ENCODE assay signal across 9 mouse cellular contexts in the genomic region with DNA sequence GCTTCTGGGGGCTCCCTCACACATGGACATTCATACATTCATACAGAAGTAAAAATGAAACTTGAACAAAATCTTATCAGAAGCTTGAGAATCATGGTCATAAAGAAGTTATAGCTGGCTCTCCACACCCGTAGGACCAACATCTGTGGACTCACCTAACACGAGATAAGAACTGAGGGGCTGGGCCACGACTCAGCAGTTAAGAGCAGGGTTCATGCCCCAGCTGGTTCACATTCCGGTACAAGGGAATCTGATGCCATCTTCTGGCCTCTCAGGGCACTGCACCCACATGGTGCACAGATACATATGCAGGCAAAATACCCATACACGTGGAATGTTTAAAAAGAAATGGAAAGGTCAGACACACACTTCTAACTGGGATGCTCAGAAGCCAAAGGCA. TPM values are rescaled to one million over a fixed set of nuclear protein-coding genes. Genes with fewer than 3 reads are reported as not detected.
DNase-seq lines count a peak whose midpoint lies in the region; ATAC-seq and TF ChIP-seq lines count a peak whose summit lies in the region.
"Had no signal": no experiment of that assay in that cellular context is flagged by ENCODE, and none has a peak within 500 bp of the region (broad histone marks: within the 10 kb centered on the region; RNA-seq: fewer than 3 reads in every experiment).

No protein-coding gene starts in this region.

- H3K27ac ChIP-seq in embryonic fibroblast, embryonic 13.5 days (ENCODE audit: insufficient read depth, low read length) = no peak overlapping the region
- H3K27ac ChIP-seq in intestine, postnatal 0 days (ENCODE audit: low read depth, low read length) = no peak overlapping the region
- peak overlapping the region; percentile 68; the same call in 1 of the 2 replicates for H3K27ac ChIP-seq in small intestine, adult 2 months (ENCODE audit: insufficient read depth, low read depth, low read length)
- H3K27ac ChIP-seq: macrophage had no signal

- H3K36me3 ChIP-seq in intestine, postnatal 0 days (ENCODE audit: control insufficient read depth, insufficient read depth) = no peaks in the 10 kb centered on the region
- H3K36me3 ChIP-seq in small intestine, adult 2 months (ENCODE audit: control insufficient read depth, insufficient read depth, low read length) = 0 out of 2 replicates have a peak, but pooled peaks cover under 1% of the 10 kb centered on the region

- no peaks in the 10 kb centered on the region for H3K27me3 ChIP-seq in intestine, postnatal 0 days (replicated peaks; ENCODE audit: control insufficient read depth, insufficient read depth, low read length)
- H3K27me3 ChIP-seq in small intestine, adult 2 months (ENCODE audit: control insufficient read depth, insufficient read depth, low read length) = no peaks in the 10 kb centered on the region

- no peak overlapping the region for H3K9ac ChIP-seq in intestine, postnatal 0 days (ENCODE audit: low read depth, low read length)

- no peak for TF ChIP-seq POLR2A in embryonic fibroblast, embryonic 13.5 days (IDR thresholded peaks at IDR 0.05; ENCODE audit: low read depth, low read length)
- TF ChIP-seq POLR2A in small intestine, adult 2 months (IDR thresholded peaks at IDR 0.05; ENCODE audit: low read depth, low read length) = no peak

- H3K4me3 ChIP-seq in embryonic fibroblast, embryonic 13.5 days (ENCODE audit: insufficient read depth, low read length) = no peak overlapping the region
- no peak overlapping the region for H3K4me3 ChIP-seq in intestine, postnatal 0 days (ENCODE audit: low read depth, low read length)
- H3K4me3 ChIP-seq in small intestine, adult 2 months (ENCODE audit: low read depth, low read length) = peak overlapping the region; percentile 35

- H3K9me3 ChIP-seq in intestine, postnatal 0 days (ENCODE audit: control insufficient read depth) = no peaks in the 10 kb centered on the region

- 9% methylated on average over 5 of the region's 5 CpGs for WGBS in intestine, postnatal 0 days
- WGBS in small intestine, adult 2 months = 5% methylated on average over 5 of the region's 5 CpGs

- peak; percentile 75 for ATAC-seq in intestine, postnatal 0 days

- peak; percentile 75; the same call in 1 of the 2 replicates for TF ChIP-seq CTCF in embryonic fibroblast, embryonic 13.5 days (IDR thresholded peaks at IDR 0.05; ENCODE audit: borderline replicate concordance, insufficient read depth, low read length)
- peak; percentile 94 for TF ChIP-seq CTCF in intestine, postnatal 0 days (IDR thresholded peaks at IDR 0.05; ENCODE audit: low read depth)
- TF ChIP-seq CTCF in small intestine, adult 2 months (IDR thresholded peaks at IDR 0.05; ENCODE audit: extremely low read depth, insufficient read length, insufficient replicate concordance, low read depth, low read length) = peak; percentile 82; the same call in 1 of the 2 replicates

- H3K4me1 ChIP-seq in embryonic fibroblast, embryonic 13.5 days (ENCODE audit: control insufficient read depth, insufficient read depth, low read length) = peaks cover 5% of the 10 kb centered on the region; the same call in 1 of the 2 replicates
- H3K4me1 ChIP-seq in intestine, postnatal 0 days (replicated peaks; ENCODE audit: control insufficient read depth, insufficient read depth, low read length) = no peaks in the 10 kb centered on the region
- peaks cover 2% of the 10 kb centered on the region; the same call in 1 of the 2 replicates for H3K4me1 ChIP-seq in small intestine, adult 2 months (ENCODE audit: control insufficient read depth, insufficient read depth, insufficient read length, low read length)

- peak; percentile 18 for DNase-seq in cerebellum, adult 11-12 months
- no peak for DNase-seq in cerebellum, adult 9-10 months
- peak; percentile 38 for DNase-seq in 3134 (ENCODE audit: extremely low read depth, insufficient read length, low spot score)
- DNase-seq in adrenal gland, adult 8-10 months = peak; percentile 39
- DNase-seq in lung, adult 18-20 months = peak; percentile 70 to 79

- no peak overlapping the region for H3K4me2 ChIP-seq in intestine, postnatal 0 days (replicated peaks; ENCODE audit: low read depth)

RNA-seq across cellular contexts. Expression of a gene that starts 3.1 kb away (rescaled TPM):
- total RNA-seq in adrenal gland, adult 8-10 months (2022) = 10 to 100 TPM; 12.1 to 19.5 (median 16.7) TPM
- polyA plus RNA-seq in embryonic fibroblast, embryonic 13.5 days (2011; ENCODE audit: insufficient read length, low read depth, missing spikeins) = 14.5 and 16.6 TPM in 2 replicates
- 49.5 and 55.0 TPM in 2 replicates for polyA plus RNA-seq in intestine, postnatal 0 days (2015; fragmentation: Nextera tagmentation; extraction: Ambion mirVana)
- 7.6 and 17.4 TPM in 2 replicates for polyA plus RNA-seq in small intestine, adult 2 months (2012; rRNA removed)

RNA-seq across cellular contexts. Expression of a gene that starts 3.2 kb away (rescaled TPM):
- total RNA-seq in adrenal gland, adult 8-10 months (2022) = 10 to 100 TPM; 23.7 to 26.7 (median 25.8) TPM
- polyA plus RNA-seq in embryonic fibroblast, embryonic 13.5 days (2011; ENCODE audit: insufficient read length, low read depth, missing spikeins) = 46.3 and 50.5 TPM in 2 replicates
- 11.5 and 16.2 TPM in 2 replicates for polyA plus RNA-seq in intestine, postnatal 0 days (2015; fragmentation: Nextera tagmentation; extraction: Ambion mirVana)
- 15.3 and 20.7 TPM in 2 replicates for polyA plus RNA-seq in small intestine, adult 2 months (2012; rRNA removed)

RNA-seq across cellular contexts. Expression of a gene that starts 29.2 kb away (rescaled TPM):
- 1 to 10 TPM; 1.0 to 2.8 (median 1.2) TPM for total RNA-seq in adrenal gland, adult 8-10 months (2022)
- 7.5 and 14.5 TPM in 2 replicates for polyA plus RNA-seq in embryonic fibroblast, embryonic 13.5 days (2011; ENCODE audit: insufficient read length, low read depth, missing spikeins)
- polyA plus RNA-seq in intestine, postnatal 0 days (2015; fragmentation: Nextera tagmentation; extraction: Ambion mirVana) = 40.4 and 43.6 TPM in 2 replicates
- 16.4 and 36.4 TPM in 2 replicates for polyA plus RNA-seq in small intestine, adult 2 months (2012; rRNA removed)
